Mouse (Mus musculus): Measurements from ENCODE around the gene Pip5k1c. TPM values are rescaled to one million over a fixed set of nuclear protein-coding genes. Genes with fewer than 3 reads are reported as not detected.

The Pip5k1c gene
- total and polyA plus RNA-seq, 2 experiments from 2014 or later = 108 to 223 TPM

- no peak overlapping the region for H3K9ac ChIP-seq (replicated peaks; ENCODE audit: low read length)
- H3K36me3 ChIP-seq (ENCODE audit: insufficient read depth, low read length) = peaks cover 48% of the 10 kb centered on the region
- no peak overlapping the region for H3K4me3 ChIP-seq (ENCODE audit: low read length)
- no peak overlapping the region for H3K4me2 ChIP-seq (ENCODE audit: low read depth, low read length)
- H3K27ac ChIP-seq = no peak overlapping the region
- no peak for TF ChIP-seq CTCF (IDR thresholded peaks at IDR 0.05; ENCODE audit: low read depth)
- 92% methylated on average over 18 of the region's 18 CpGs for WGBS
- peaks cover 11% of the 10 kb centered on the region; the same call in 1 of the 2 replicates for H3K4me1 ChIP-seq (ENCODE audit: insufficient read depth, low read length)
- H3K9me3 ChIP-seq (ENCODE audit: low read length) = no peaks in the 10 kb centered on the region
- no peaks in the 10 kb centered on the region for H3K27me3 ChIP-seq (ENCODE audit: insufficient read depth, low read length)
- DNase-seq (ENCODE audit: low spot score) (no peak), ATAC-seq (no peak)
Measured at GRCm38 (mm10) chr10:81323791-81324530, 31.2 kb downstream of the Pip5k1c start.

GRCm38 (mm10) chr10:81325176-81325575, 32.4 kb downstream of the Pip5k1c start:
- ATAC-seq = no peak
- peaks cover 48% of the 10 kb centered on the region for H3K36me3 ChIP-seq (ENCODE audit: insufficient read depth, low read length)

GRCm38 (mm10) chr10:81325781-81326180, 33.0 kb downstream of the Pip5k1c start:
- Histone ChIP-seq H3K27me3 (ENCODE audit: insufficient read depth, low read length) (no peaks in the 10 kb centered on the region), H3K9ac (replicated peaks; ENCODE audit: low read length) (no peak overlapping the region), H3K9me3 (ENCODE audit: low read length) (no peaks in the 10 kb centered on the region), H3K36me3 (ENCODE audit: insufficient read depth, low read length) (peaks cover 48% of the 10 kb centered on the region), H3K4me3 (ENCODE audit: low read length) (no peak overlapping the region), H3K4me1 (ENCODE audit: insufficient read depth, low read length) (peaks cover 5% of the 10 kb centered on the region; the same call in 1 of the 2 replicates), H3K4me2 (ENCODE audit: low read depth, low read length) (no peak overlapping the region), H3K27ac (no peak overlapping the region)
- WGBS = 95% methylated on average over 18 of the region's 18 CpGs
- TF ChIP-seq CTCF (IDR thresholded peaks at IDR 0.05; ENCODE audit: low read depth) = no peak
- no peak for DNase-seq (ENCODE audit: low spot score)
- ATAC-seq = no peak

More at GRCm38 (mm10) chr10:81325176-81325575, 32.4 kb downstream of the Pip5k1c start:
- Histone ChIP-seq H3K9ac (replicated peaks; ENCODE audit: low read length) (no peak overlapping the region), H3K4me3 (ENCODE audit: low read length) (no peak overlapping the region), H3K4me2 (ENCODE audit: low read depth, low read length) (no peak overlapping the region), H3K4me1 (ENCODE audit: insufficient read depth, low read length) (peaks cover 5% of the 10 kb centered on the region; the same call in 1 of the 2 replicates), H3K27ac (no peak overlapping the region), H3K9me3 (ENCODE audit: low read length) (no peaks in the 10 kb centered on the region), H3K27me3 (ENCODE audit: insufficient read depth, low read length) (no peaks in the 10 kb centered on the region)
- WGBS = 93% methylated on average over 21 of the region's 21 CpGs
- no peak for TF ChIP-seq CTCF (IDR thresholded peaks at IDR 0.05; ENCODE audit: low read depth)
- no peak for DNase-seq (ENCODE audit: low spot score)

GRCm38 (mm10) chr10:81326858-81327257, 34.1 kb downstream of the Pip5k1c start:
- ATAC-seq (no peak), DNase-seq (ENCODE audit: low spot score) (no peak)
- peaks cover 2% of the 10 kb centered on the region; the same call in 1 of the 2 replicates for H3K4me1 ChIP-seq (ENCODE audit: insufficient read depth, low read length)
- WGBS = 76% methylated on average over 6 of the region's 6 CpGs
- H3K27ac ChIP-seq = peak overlapping the region; percentile 60; the same call in 1 of the 2 replicates
- H3K9ac ChIP-seq (replicated peaks; ENCODE audit: low read length) = no peak overlapping the region
- H3K27me3 ChIP-seq (ENCODE audit: insufficient read depth, low read length) = no peaks in the 10 kb centered on the region
- no peaks in the 10 kb centered on the region for H3K9me3 ChIP-seq (ENCODE audit: low read length)
- H3K4me3 ChIP-seq (ENCODE audit: low read length) = no peak overlapping the region
- no peak overlapping the region for H3K4me2 ChIP-seq (ENCODE audit: low read depth, low read length)
- H3K36me3 ChIP-seq (ENCODE audit: insufficient read depth, low read length) = peaks cover 48% of the 10 kb centered on the region
- TF ChIP-seq CTCF (IDR thresholded peaks at IDR 0.05; ENCODE audit: low read depth) = no peak

- Histone ChIP-seq H3K4me3 (ENCODE audit: low read length) (no peak overlapping the region), H3K4me1 (ENCODE audit: insufficient read depth, low read length) (no peaks in the 10 kb centered on the region), H3K9ac (replicated peaks; ENCODE audit: low read length) (no peak overlapping the region), H3K27me3 (ENCODE audit: insufficient read depth, low read length) (no peaks in the 10 kb centered on the region), H3K9me3 (ENCODE audit: low read length) (no peaks in the 10 kb centered on the region), H3K36me3 (ENCODE audit: insufficient read depth, low read length) (peaks cover 43% of the 10 kb centered on the region), H3K27ac (no peak overlapping the region), H3K4me2 (ENCODE audit: low read depth, low read length) (no peak overlapping the region)
- DNase-seq (ENCODE audit: low spot score) = no peak
- no peak; the same call in 1 of the 2 replicates for ATAC-seq
- WGBS = 40% methylated on average over 2 of the region's 2 CpGs
- TF ChIP-seq CTCF (IDR thresholded peaks at IDR 0.05; ENCODE audit: low read depth) = no peak
Measured at GRCm38 (mm10) chr10:81327959-81328358, 35.2 kb downstream of the Pip5k1c start.

- H3K27me3 ChIP-seq (ENCODE audit: insufficient read depth, low read length) = no peaks in the 10 kb centered on the region
- H3K9ac ChIP-seq (replicated peaks; ENCODE audit: low read length) = no peak within 1 kb of the TSS
- H3K4me2 ChIP-seq (ENCODE audit: low read depth, low read length) = no peak within 1 kb of the TSS
- H3K36me3 ChIP-seq (ENCODE audit: insufficient read depth, low read length) = peaks cover 39% of the 10 kb centered on the region
- ATAC-seq (no peak; the same call in 1 of the 2 replicates), DNase-seq (ENCODE audit: low spot score) (no peak)
- no peaks in the 10 kb centered on the region for H3K9me3 ChIP-seq (ENCODE audit: low read length)
- no peak within 1 kb of the TSS for H3K4me3 ChIP-seq (ENCODE audit: low read length)
- no peaks in the 10 kb centered on the region for H3K4me1 ChIP-seq (ENCODE audit: insufficient read depth, low read length)
- 9% methylated on average over 10 of the region's 10 CpGs for WGBS
- H3K27ac ChIP-seq = peak within 1 kb of the TSS; percentile 20; the same call in 1 of the 2 replicates
- TF ChIP-seq CTCF (IDR thresholded peaks at IDR 0.05; ENCODE audit: low read depth) = no peak
Measured at GRCm38 (mm10) chr10:81328386-81328785, 35.6 kb downstream of the Pip5k1c start, which contains the start of gene Tbxa2r. TSS of gene Tbxa2r (plus strand) at chr10:81328731.
